Mouse (Mus musculus) E14TG2a.4 (cell line): ENCODE measurements at regions not wholly inside any gene's neighbourhood (a gene's known extent, or its start where the extent isn't known, plus 50 kb on each side); places are given as distances from the start of the nearest gene placed in this dataset.

Experiments used
- H3K27me3 ChIP-seq: 2 replicates; pipeline ENCODE4 v1.6.1; 2014; ENCODE audit warnings: low read length, control low read depth; ENCODE audit not compliant: insufficient read depth
- H3K36me3 ChIP-seq: 2 replicates; pipeline ENCODE4 v1.6.1; 2014; ENCODE audit warnings: low read length, control low read depth; ENCODE audit not compliant: insufficient read depth
- H3K4me1 ChIP-seq: replicated peaks from 2 replicates; pipeline ENCODE4 v1.6.1; 2014; ENCODE audit warnings: low read depth, low read length, control low read depth
- H3K4me3 ChIP-seq: replicated peaks from 2 replicates; pipeline ENCODE4 v1.5.1; 2014; ENCODE audit warnings: mild to moderate bottlenecking, low read length
- H3K9me3 ChIP-seq: 2 replicates; pipeline ENCODE4 v1.6.1; 2014; ENCODE audit warnings: low read length, control low read depth
- CTCF ChIP-seq: conservative IDR thresholded peaks from 2 replicates; pipeline ENCODE4 v1.5.1; 2014; ENCODE audit warnings: low read length
- NANOG ChIP-seq: IDR thresholded peaks from 2 replicates; pipeline ENCODE4 v1.6.1; 2014; ENCODE audit warnings: borderline replicate concordance, low read length, mixed read lengths
- POU5F1 ChIP-seq: IDR thresholded peaks from 2 replicates; pipeline ENCODE4 v1.6.1; 2014; ENCODE audit warnings: low read length, borderline replicate concordance

DNA sequence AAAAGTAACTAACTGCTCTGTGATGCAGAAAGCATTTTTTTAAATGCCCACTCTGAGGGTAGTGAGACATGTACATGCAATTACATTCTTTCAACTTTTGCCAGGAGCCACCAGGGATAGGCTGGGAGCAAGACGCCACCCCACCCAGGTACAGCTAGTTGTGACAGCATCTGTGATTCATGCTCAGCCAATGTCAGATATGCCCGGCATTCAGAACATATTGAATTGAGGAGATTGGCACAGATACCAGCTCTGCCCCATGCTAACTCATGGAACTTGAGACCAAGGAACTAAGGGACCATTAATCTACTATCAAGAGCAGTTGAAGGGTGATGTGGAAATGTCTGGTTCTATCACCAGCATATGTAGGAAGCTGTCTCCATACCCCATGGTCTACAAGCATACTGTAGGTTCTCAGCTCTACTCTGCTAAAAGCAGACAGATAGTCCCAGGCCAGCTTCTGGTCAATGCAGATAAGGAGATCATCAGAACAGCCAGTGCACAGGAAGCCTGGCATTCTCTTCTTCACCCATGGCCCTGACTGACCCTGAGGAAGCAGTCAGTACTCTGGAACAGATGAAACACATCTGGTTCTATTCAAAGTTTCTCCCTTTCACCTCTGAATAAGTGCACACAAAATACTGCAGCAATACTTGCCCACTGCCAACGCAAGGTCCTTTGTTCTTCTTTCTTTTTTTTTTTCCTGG lies 127.4 kb downstream of the Adamts15 start:
- Histone ChIP-seq H3K36me3 (no peaks in the 10 kb centered on the region), H3K27me3 (no peaks in the 10 kb centered on the region), H3K9me3 (no peaks in the 10 kb centered on the region), H3K4me1 (no peaks in the 10 kb centered on the region), H3K4me3 (no peak overlapping the region)
- no peak for TF ChIP-seq POU5F1
- TF ChIP-seq NANOG: no peak
- TF ChIP-seq CTCF: no peak

DNA sequence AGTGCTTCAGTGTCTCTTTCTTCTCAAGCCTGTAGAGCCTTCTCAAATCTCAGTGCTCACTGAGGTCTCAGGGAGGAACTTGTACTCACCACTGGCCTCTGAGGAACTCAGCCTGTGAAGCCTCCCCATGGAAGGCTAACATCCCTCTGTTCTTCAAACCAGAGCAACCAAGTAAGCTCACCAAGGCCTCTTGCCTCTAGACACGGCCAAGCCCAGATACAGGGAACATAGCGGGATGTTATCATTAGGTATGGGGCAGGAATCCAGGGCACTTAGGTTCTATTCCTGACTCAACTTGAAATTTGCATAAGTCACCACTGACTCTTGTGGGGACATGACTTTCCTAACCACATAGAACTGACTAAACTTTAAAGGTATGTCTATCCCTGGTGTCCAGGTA lies 141.0 kb downstream of the Adamts15 start:
- H3K36me3 ChIP-seq: no peaks in the 10 kb centered on the region
- no peaks in the 10 kb centered on the region for H3K27me3 ChIP-seq

DNA sequence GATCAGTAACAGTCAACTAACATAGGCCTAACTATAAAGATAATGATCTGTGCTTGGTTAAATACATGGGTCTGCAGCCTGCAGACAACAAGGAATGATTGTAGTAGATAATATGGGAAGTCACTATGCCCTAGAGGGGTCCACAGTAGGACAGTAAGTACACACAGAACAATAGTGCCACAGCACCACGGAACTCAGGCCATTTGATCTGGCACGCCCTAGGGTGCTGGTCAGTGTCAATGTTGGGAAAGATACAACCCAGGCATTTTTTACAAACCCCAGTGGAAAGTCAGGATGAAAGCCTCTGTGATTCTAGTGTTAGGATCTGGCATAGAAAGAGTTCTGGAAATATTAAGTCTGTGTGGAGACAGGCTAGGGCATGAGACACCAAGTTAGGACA lies 144.4 kb downstream of the Adamts15 start:
- no peak for TF ChIP-seq CTCF
- TF ChIP-seq NANOG: no peak
- no peak for TF ChIP-seq POU5F1
- Histone ChIP-seq H3K4me1 (no peaks in the 10 kb centered on the region), H3K27me3 (no peaks in the 10 kb centered on the region), H3K4me3 (no peak overlapping the region), H3K9me3 (peaks cover 7% of the 10 kb centered on the region), H3K36me3 (no peaks in the 10 kb centered on the region)

More for the DNA sequence above, 141.0 kb downstream of the Adamts15 start:
- H3K4me1 ChIP-seq: no peaks in the 10 kb centered on the region
- H3K9me3 ChIP-seq: no peaks in the 10 kb centered on the region
- H3K4me3 ChIP-seq: no peak overlapping the region
- no peak for TF ChIP-seq POU5F1
- TF ChIP-seq CTCF: no peak
- no peak for TF ChIP-seq NANOG

GRCm38 (mm10) chr9:30775161-30775560 lies 147.1 kb downstream of the Adamts15 start:
- no peaks in the 10 kb centered on the region for H3K4me1 ChIP-seq
- no peaks in the 10 kb centered on the region for H3K27me3 ChIP-seq
- TF ChIP-seq POU5F1: no peak
- no peak for TF ChIP-seq NANOG
- no peak for TF ChIP-seq CTCF

DNA sequence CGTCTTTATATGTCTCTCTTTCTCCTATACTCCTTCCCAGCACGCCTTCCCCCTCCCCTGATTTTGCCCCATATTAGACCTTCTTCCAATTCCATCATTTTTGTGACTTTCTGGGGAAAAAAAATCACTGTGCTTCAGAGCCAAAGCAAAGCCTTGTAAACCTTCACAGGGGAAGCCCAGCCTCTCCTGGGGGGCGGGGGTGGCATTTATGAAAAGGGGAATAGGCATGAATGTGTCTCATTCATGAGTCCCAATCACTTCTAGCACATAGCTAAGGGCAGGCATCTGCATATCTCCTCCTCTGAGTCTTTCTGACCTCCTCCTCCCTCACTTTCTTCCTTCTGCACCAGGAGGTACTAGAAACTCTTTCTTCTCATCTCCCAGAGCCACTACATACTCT lies 149.8 kb downstream of the Adamts15 start:
- Histone ChIP-seq H3K27me3 (no peaks in the 10 kb centered on the region), H3K36me3 (no peaks in the 10 kb centered on the region), H3K4me1 (no peaks in the 10 kb centered on the region), H3K9me3 (peaks cover 9% of the 10 kb centered on the region), H3K4me3 (no peak overlapping the region)
- no peak for TF ChIP-seq NANOG
- TF ChIP-seq CTCF: no peak
- no peak for TF ChIP-seq POU5F1

More at GRCm38 (mm10) chr9:30775161-30775560, 147.1 kb downstream of the Adamts15 start:
- peaks cover 7% of the 10 kb centered on the region for H3K9me3 ChIP-seq
- no peak overlapping the region for H3K4me3 ChIP-seq
- no peaks in the 10 kb centered on the region for H3K36me3 ChIP-seq

- no peaks in the 10 kb centered on the region for H3K27me3 ChIP-seq
Observed at GRCm38 (mm10) chr9:30770436-30771173, 151.6 kb downstream of the Adamts15 start.

DNA sequence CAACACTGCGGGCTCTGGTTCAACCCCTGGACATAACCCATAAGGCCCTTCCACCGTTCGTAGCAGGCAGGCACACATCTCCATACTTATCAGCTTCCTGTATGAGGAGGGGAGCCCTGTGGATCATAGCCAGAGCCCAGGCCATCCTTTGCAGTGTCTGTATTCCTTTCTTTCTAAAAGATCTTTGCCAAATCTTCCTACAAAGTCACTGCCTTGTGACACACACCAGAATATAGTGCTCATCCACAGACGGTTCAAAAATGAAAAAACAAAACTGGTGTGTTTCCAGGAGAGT lies 152.9 kb downstream of the Adamts15 start:
- Histone ChIP-seq H3K9me3 (peaks cover 24% of the 10 kb centered on the region), H3K4me1 (no peaks in the 10 kb centered on the region), H3K27me3 (no peaks in the 10 kb centered on the region), H3K36me3 (no peaks in the 10 kb centered on the region), H3K4me3 (no peak overlapping the region)
- TF ChIP-seq POU5F1 (no peak), CTCF (no peak), NANOG (no peak)

More at GRCm38 (mm10) chr9:30770436-30771173, 151.6 kb downstream of the Adamts15 start:
- Histone ChIP-seq H3K9me3 (peaks cover 24% of the 10 kb centered on the region), H3K4me3 (no peak overlapping the region), H3K36me3 (no peaks in the 10 kb centered on the region), H3K4me1 (no peaks in the 10 kb centered on the region)
- TF ChIP-seq CTCF (no peak), POU5F1 (no peak), NANOG (no peak)

DNA sequence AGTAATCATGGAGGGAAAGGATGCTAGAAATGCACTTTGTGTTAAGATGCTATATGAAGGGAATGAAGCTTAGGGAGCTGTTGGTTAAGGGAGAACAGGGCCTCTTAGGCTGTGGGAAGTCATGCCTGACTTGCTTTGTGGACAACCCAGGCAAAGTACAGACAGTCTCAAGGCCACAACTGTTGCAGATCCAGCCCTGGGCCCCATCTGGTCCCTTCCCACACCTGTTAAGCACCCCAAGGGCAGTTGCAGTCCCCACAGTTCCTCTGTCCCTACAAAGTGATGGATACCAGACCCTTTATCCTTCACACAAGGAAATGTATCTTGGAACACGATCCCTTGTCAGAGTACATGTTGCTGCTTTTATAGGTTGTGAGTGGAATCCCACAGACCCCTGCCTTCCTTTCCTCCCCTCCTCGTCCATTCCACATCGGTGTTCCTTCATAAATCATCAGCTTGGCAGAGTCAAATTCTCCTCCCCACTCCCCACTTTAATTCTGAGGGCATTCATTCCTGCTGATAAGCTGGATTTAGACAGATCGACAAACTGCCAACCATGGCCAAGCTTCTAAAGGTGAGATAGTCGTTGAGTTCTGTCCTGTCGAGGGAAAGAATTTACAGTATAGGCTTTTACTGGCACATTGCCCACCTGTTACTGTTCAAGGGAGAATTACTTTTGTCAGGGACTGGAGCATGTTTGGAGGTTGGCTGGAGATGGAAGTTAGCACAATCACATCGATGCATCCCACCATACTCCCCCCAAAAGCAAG lies 153.4 kb downstream of the Adamts15 start:
- Histone ChIP-seq H3K9me3 (peaks cover 24% of the 10 kb centered on the region), H3K36me3 (no peaks in the 10 kb centered on the region)
- TF ChIP-seq NANOG: no peak
- TF ChIP-seq CTCF: no peak
- TF ChIP-seq POU5F1: no peak

More for the DNA sequence above, 153.4 kb downstream of the Adamts15 start:
- Histone ChIP-seq H3K4me3 (no peak overlapping the region), H3K27me3 (no peaks in the 10 kb centered on the region), H3K4me1 (no peaks in the 10 kb centered on the region)
